Mouse (Mus musculus) C3H10T1/2 (cell line): Measurements from ENCODE around the gene Coro2a. TPM values are rescaled to one million over a fixed set of nuclear protein-coding genes. Genes with fewer than 3 reads are reported as not detected.

Experiments
- polyA plus RNA-seq, 2 experiments: library from polyadenylated mRNA; unstranded; fragments of >200 nt; fragmentation: generic; extraction: Trizol; gene quantifications; one replicate each; pipeline ENCODE4 v1.2.1; 2012; ENCODE audit warnings: missing spikeins in 2 of 2

The Coro2a gene
- not detected for polyA plus RNA-seq

GRCm38 (mm10) chr4:46601844-46602423, at the start of gene Coro2a:
Gene Coro2a, minus strand, starts transcription at chr4:46602202.

GRCm38 (mm10) chr4:46650086-46650753, 48.2 kb upstream of the Coro2a start, which contains the start of gene Tbc1d2:
Gene Tbc1d2, minus strand, starts transcription at chr4:46650209.

GRCm38 (mm10) chr4:46535840-46536361, 66.1 kb downstream of the Coro2a start, which contains the start of gene Trim14:
Gene Trim14, minus strand, starts transcription at chr4:46536141.

GRCm38 (mm10) chr4:46489028-46489925, 112.7 kb downstream of the Coro2a start, which contains the start of gene Nans:
Gene Nans, plus strand, starts transcription at chr4:46489248.

Other genes starting within 250 kb of the Coro2a start
- 1 to 10 TPM; 1.9 to 4.4 TPM for gene Trmo, start 212.8 kb downstream of the Coro2a start, polyA plus RNA-seq
- under 1 TPM in 1 of 2 experiments, not detected in 1; 0.01 TPM for gene Hemgn, start 188.7 kb downstream of the Coro2a start, polyA plus RNA-seq
- gene Anp32b, start 151.3 kb downstream of the Coro2a start, polyA plus RNA-seq = 100 to 1,000 TPM; 188 to 192 TPM
- 100 to 1,000 TPM in 1 of 2 experiments, 10 to 100 TPM in 1; 62.6 to 156 TPM for gene Nans, start 113.0 kb downstream of the Coro2a start, polyA plus RNA-seq
- under 1 TPM; 0.02 to 0.22 TPM for gene Trim14, start 66.1 kb downstream of the Coro2a start, polyA plus RNA-seq
- under 1 TPM; 0.14 to 0.21 TPM for gene Tbc1d2, start 48.0 kb upstream of the Coro2a start, polyA plus RNA-seq